Mouse (Mus musculus) liver, postnatal 0 days (tissue): ENCODE measurements at regions not wholly inside any gene's neighbourhood (a gene's known extent, or its start where the extent isn't known, plus 50 kb on each side); places are given as distances from the start of the nearest gene placed in this dataset.

Experiments used
- ATAC-seq: fragments of 200-750 bp; cut with Nextera tagmentation; 2 replicates; pipeline ENCODE4 v1.8.0; 2017; ENCODE audit warnings: mild to moderate bottlenecking, moderate library complexity
- DNase-seq: peaks from one replicate; pipeline ENCODE4 v3.0.0-alpha.2; 2016
- H3K27ac ChIP-seq: fragments of 300-500 bp; sonication (generic); 2 replicates; pipeline ENCODE4 v1.5.1; 2014; ENCODE audit warnings: antibody characterized with exemption, moderate library complexity, mild to moderate bottlenecking, low read depth
- H3K27me3 ChIP-seq: fragments of 300-500 bp; sonication (generic); 2 replicates; pipeline ENCODE4 v1.6.1; 2014; ENCODE audit warnings: low read length, control low read depth, mixed read lengths; ENCODE audit not compliant: insufficient read depth
- H3K36me3 ChIP-seq: fragments of 300-500 bp; sonication (generic); replicated peaks from 2 replicates; pipeline ENCODE4 v1.6.1; 2014; ENCODE audit warnings: mild to moderate bottlenecking, control low read depth, low read length, moderate library complexity, mixed read lengths; ENCODE audit not compliant: insufficient read depth
- H3K4me1 ChIP-seq: fragments of 300-500 bp; sonication (generic); 2 replicates; pipeline ENCODE4 v1.6.1; 2014; ENCODE audit warnings: antibody characterized with exemption, mild to moderate bottlenecking, control low read depth; ENCODE audit not compliant: insufficient read depth
- H3K4me2 ChIP-seq: fragments of 300-500 bp; sonication (generic); 2 replicates; pipeline ENCODE4 v1.6.1; 2014; ENCODE audit warnings: low read depth, mild to moderate bottlenecking, low read length, moderate library complexity, mixed read lengths
- H3K4me3 ChIP-seq: fragments of 300-500 bp; sonication (generic); 2 replicates; pipeline ENCODE4 v1.5.1; 2014; ENCODE audit warnings: low read depth, low read length
- H3K9ac ChIP-seq: fragments of 300-500 bp; sonication (generic); replicated peaks from 2 replicates; pipeline ENCODE4 v1.6.1; 2014; ENCODE audit warnings: mild to moderate bottlenecking, moderate library complexity
- H3K9me3 ChIP-seq: fragments of 300-500 bp; sonication (generic); 2 replicates; pipeline ENCODE4 v1.6.1; 2016; ENCODE audit warnings: mild to moderate bottlenecking, control low read depth, low read length, mixed read lengths
- CTCF ChIP-seq: sonication (generic); IDR thresholded peaks from 2 replicates; pipeline ENCODE4 v1.5.1; 2016; ENCODE audit warnings: antibody characterized with exemption, low read depth
- EP300 ChIP-seq: IDR thresholded peaks from 2 replicates; pipeline ENCODE4 v1.6.1; 2016; ENCODE audit warnings: antibody characterized with exemption, low read depth, mild to moderate bottlenecking
- WGBS: fragments of 180-500 bp; shearing (Covaris S2); extraction: QIAGEN DNeasy Blood & Tissue Kit; methylation state at CpG from one replicate; pipeline ENCODE4 v1.1.7; 2014; ENCODE audit not compliant: insufficient replicate concordance; 5-methylcytosine and 5-hydroxymethylcytosine counted together

- peaks cover 6% of the 10 kb centered on the region; the same call in 1 of the 2 replicates for H3K4me1 ChIP-seq
- no peak for DNase-seq
- TF ChIP-seq EP300 (no peak), CTCF (no peak)
Observed at GRCm38 (mm10) chr9:115473037-115473436, 162.8 kb upstream of the Stt3b start.

GRCm38 (mm10) chr9:115473847-115474246 is 163.6 kb upstream of the Stt3b start:
- ATAC-seq (no peak), DNase-seq (no peak)
- TF ChIP-seq EP300 (no peak), CTCF (no peak)
- Histone ChIP-seq H3K36me3 (no peaks in the 10 kb centered on the region), H3K9ac (no peak overlapping the region), H3K9me3 (no peaks in the 10 kb centered on the region; the same call in 1 of the 2 replicates), H3K27ac (no peak overlapping the region), H3K4me1 (peaks cover 13% of the 10 kb centered on the region), H3K4me3 (no peak overlapping the region), H3K27me3 (no peaks in the 10 kb centered on the region), H3K4me2 (no peak overlapping the region)
- 82% methylated on average over 5 of the region's 5 CpGs for WGBS

More at GRCm38 (mm10) chr9:115473037-115473436, 162.8 kb upstream of the Stt3b start:
- H3K4me2 ChIP-seq = no peak overlapping the region
- no peak overlapping the region for H3K27ac ChIP-seq
- no peaks in the 10 kb centered on the region for H3K27me3 ChIP-seq
- no peaks in the 10 kb centered on the region; the same call in 1 of the 2 replicates for H3K9me3 ChIP-seq
- no peaks in the 10 kb centered on the region for H3K36me3 ChIP-seq
- no peak for ATAC-seq
- 70% methylated on average over 3 of the region's 3 CpGs for WGBS
- no peak overlapping the region for H3K4me3 ChIP-seq
- H3K9ac ChIP-seq = no peak overlapping the region

- Histone ChIP-seq H3K27me3 (no peaks in the 10 kb centered on the region), H3K9me3 (no peaks in the 10 kb centered on the region; the same call in 1 of the 2 replicates), H3K36me3 (no peaks in the 10 kb centered on the region), H3K4me3 (no peak overlapping the region), H3K4me2 (no peak overlapping the region), H3K27ac (no peak overlapping the region), H3K9ac (no peak overlapping the region), H3K4me1 (peaks cover 16% of the 10 kb centered on the region)
- WGBS = 78% methylated on average over 8 of the region's 8 CpGs
- no peak for DNase-seq
- no peak for TF ChIP-seq CTCF
- TF ChIP-seq EP300 = no peak
- no peak; the same call in 1 of the 2 replicates for ATAC-seq
Observed at GRCm38 (mm10) chr9:115474342-115474741, 164.1 kb upstream of the Stt3b start.

GRCm38 (mm10) chr9:115476205-115476604 is 166.0 kb upstream of the Stt3b start:
- Histone ChIP-seq H3K4me3 (no peak overlapping the region), H3K27ac (peak overlapping the region; percentile 59), H3K9me3 (no peaks in the 10 kb centered on the region), H3K4me1 (peaks cover 18% of the 10 kb centered on the region), H3K4me2 (no peak overlapping the region), H3K27me3 (no peaks in the 10 kb centered on the region), H3K36me3 (no peaks in the 10 kb centered on the region), H3K9ac (no peak overlapping the region)
- TF ChIP-seq EP300 (peak; percentile 28; the same call in 1 of the 2 replicates), CTCF (no peak)
- ATAC-seq (peak; percentile 29), DNase-seq (peak; percentile 14)
- WGBS = 60% methylated on average over 17 of the region's 17 CpGs

- H3K4me3 ChIP-seq = no peak overlapping the region
- H3K4me2 ChIP-seq = no peak overlapping the region
- ATAC-seq (peak; percentile 81), DNase-seq (peak; percentile 29)
- WGBS = 80% methylated on average over 6 of the region's 6 CpGs
- no peaks in the 10 kb centered on the region for H3K9me3 ChIP-seq
- peak overlapping the region; percentile 53 for H3K27ac ChIP-seq
- TF ChIP-seq EP300 (no peak), CTCF (no peak)
- no peak overlapping the region for H3K9ac ChIP-seq
- no peaks in the 10 kb centered on the region for H3K36me3 ChIP-seq
- no peaks in the 10 kb centered on the region for H3K27me3 ChIP-seq
- H3K4me1 ChIP-seq = peaks cover 18% of the 10 kb centered on the region
Observed at GRCm38 (mm10) chr9:115477556-115478220, 167.5 kb upstream of the Stt3b start.

GRCm38 (mm10) chr9:115478946-115479345 is 168.7 kb upstream of the Stt3b start:
- no peak for DNase-seq
- H3K4me3 ChIP-seq = no peak overlapping the region
- ATAC-seq = no peak
- no peak overlapping the region for H3K9ac ChIP-seq
- no peaks in the 10 kb centered on the region for H3K36me3 ChIP-seq
- no peak overlapping the region for H3K27ac ChIP-seq
- TF ChIP-seq CTCF = no peak
- TF ChIP-seq EP300 = no peak
- WGBS = 38% methylated on average over 3 of the region's 3 CpGs
- H3K9me3 ChIP-seq = no peaks in the 10 kb centered on the region
- no peak overlapping the region for H3K4me2 ChIP-seq
- H3K27me3 ChIP-seq = no peaks in the 10 kb centered on the region
- peaks cover 18% of the 10 kb centered on the region for H3K4me1 ChIP-seq
